Mouse (Mus musculus): ENCODE measurements around the gene Acer3. TPM values are rescaled to one million over a fixed set of nuclear protein-coding genes. Genes with fewer than 3 reads are reported as not detected.
"Not testable (repeated sequence)": the region's sequence is repeated elsewhere in the genome, so short reads cannot be mapped to it uniquely, and the experiment has no call there.

The Acer3 gene
- total and polyA plus RNA-seq, 2 experiments from 2014 or later, result 18.1 to 26.8 TPM

DNA sequence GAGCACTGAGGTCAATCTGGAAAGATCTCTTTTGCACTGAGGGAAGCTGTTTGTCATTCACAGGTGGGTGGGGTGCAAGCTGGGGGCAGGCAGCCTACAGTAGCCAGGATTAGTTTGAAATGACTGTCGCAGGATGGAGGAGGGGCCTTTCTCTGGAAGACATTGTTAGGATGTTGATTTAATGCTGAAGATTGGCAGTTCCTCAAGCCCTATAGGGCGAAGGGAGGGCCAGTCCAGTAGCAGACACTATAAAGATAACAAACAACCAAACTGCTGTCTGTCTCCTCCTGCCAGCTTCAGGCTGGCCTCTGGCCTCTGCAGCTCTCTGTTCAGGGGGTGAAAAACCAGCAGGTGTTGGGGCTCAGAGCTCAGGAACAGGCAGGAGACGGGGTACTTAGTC is 131.3 kb downstream of the Acer3 start:
- Histone ChIP-seq H3K4me2 (ENCODE audit: low read depth, low read length) (no peak overlapping the region), H3K27me3 (ENCODE audit: insufficient read depth, low read length) (peaks cover 9% of the 10 kb centered on the region), H3K4me3 (ENCODE audit: low read length) (no peak overlapping the region), H3K27ac (no peak overlapping the region), H3K4me1 (ENCODE audit: insufficient read depth, low read length) (0 out of 2 replicates have a peak, but pooled peaks cover 3% of the 10 kb centered on the region), H3K9ac (replicated peaks; ENCODE audit: low read length) (no peak overlapping the region), H3K9me3 (ENCODE audit: low read length) (no peaks in the 10 kb centered on the region), H3K36me3 (ENCODE audit: insufficient read depth, low read length) (no peaks in the 10 kb centered on the region)
- WGBS, result 52% methylated on average over 3 of the region's 3 CpGs
- TF ChIP-seq CTCF (IDR thresholded peaks at IDR 0.05; ENCODE audit: low read depth), result no peak
- ATAC-seq (no peak), DNase-seq (ENCODE audit: low spot score) (no peak)

- Histone ChIP-seq H3K4me1 (ENCODE audit: insufficient read depth, low read length) (no peaks in the 10 kb centered on the region), H3K27me3 (ENCODE audit: insufficient read depth, low read length) (peaks cover 9% of the 10 kb centered on the region), H3K27ac (no peak overlapping the region), H3K9ac (replicated peaks; ENCODE audit: low read length) (no peak overlapping the region), H3K4me3 (ENCODE audit: low read length) (no peak overlapping the region), H3K4me2 (ENCODE audit: low read depth, low read length) (no peak overlapping the region), H3K36me3 (ENCODE audit: insufficient read depth, low read length) (no peaks in the 10 kb centered on the region), H3K9me3 (ENCODE audit: low read length) (no peaks in the 10 kb centered on the region)
- TF ChIP-seq CTCF (IDR thresholded peaks at IDR 0.05; ENCODE audit: low read depth), result no peak
- ATAC-seq (no peak), DNase-seq (ENCODE audit: low spot score) (no peak)
- 93% methylated on average over 2 of the region's 2 CpGs for WGBS
Measured at GRCm38 (mm10) chr7:98188680-98189079, 132.3 kb downstream of the Acer3 start.

GRCm38 (mm10) chr7:98188238-98188637 is 132.8 kb downstream of the Acer3 start:
- H3K4me2 ChIP-seq (ENCODE audit: low read depth, low read length), result no peak overlapping the region
- H3K9me3 ChIP-seq (ENCODE audit: low read length), result no peaks in the 10 kb centered on the region
- no peak overlapping the region for H3K27ac ChIP-seq
- peaks cover 9% of the 10 kb centered on the region for H3K27me3 ChIP-seq (ENCODE audit: insufficient read depth, low read length)
- ATAC-seq (no peak), DNase-seq (ENCODE audit: low spot score) (no peak)
- TF ChIP-seq CTCF (IDR thresholded peaks at IDR 0.05; ENCODE audit: low read depth), result no peak
- 88% methylated on average over 2 of the region's 2 CpGs for WGBS
- no peak overlapping the region for H3K4me3 ChIP-seq (ENCODE audit: low read length)
- no peak overlapping the region for H3K9ac ChIP-seq (replicated peaks; ENCODE audit: low read length)
- no peaks in the 10 kb centered on the region for H3K4me1 ChIP-seq (ENCODE audit: insufficient read depth, low read length)
- no peaks in the 10 kb centered on the region for H3K36me3 ChIP-seq (ENCODE audit: insufficient read depth, low read length)

DNA sequence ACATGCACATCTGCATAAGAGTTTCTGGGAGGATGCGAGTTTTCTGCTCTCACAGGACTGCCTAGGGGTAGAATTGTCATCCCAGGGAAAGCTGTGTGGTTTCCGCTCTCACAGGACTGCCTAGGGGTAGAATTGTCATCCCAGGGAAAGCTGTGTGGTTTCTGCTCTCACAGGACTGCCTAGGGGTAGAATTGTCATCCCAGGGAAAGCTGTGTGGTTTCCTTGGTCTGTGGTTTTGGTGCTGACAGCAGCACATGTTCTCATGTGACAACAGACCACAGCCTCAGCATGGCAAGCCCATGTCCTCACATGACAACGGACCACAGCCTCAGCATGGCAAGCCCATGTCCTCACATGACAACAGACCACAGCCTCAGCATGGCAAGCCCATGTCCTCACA is 133.7 kb downstream of the Acer3 start:
- not testable (repeated sequence) for H3K36me3 ChIP-seq (ENCODE audit: insufficient read depth, low read length); H3K4me2 ChIP-seq (ENCODE audit: low read depth, low read length); H3K9me3 ChIP-seq (ENCODE audit: low read length); H3K27me3 ChIP-seq (ENCODE audit: insufficient read depth, low read length); DNase-seq (ENCODE audit: low spot score); ATAC-seq; H3K4me1 ChIP-seq (ENCODE audit: insufficient read depth, low read length); H3K4me3 ChIP-seq (ENCODE audit: low read length); H3K9ac ChIP-seq (replicated peaks; ENCODE audit: low read length)
- 66% methylated on average over 3 of the region's 3 CpGs for WGBS
- H3K27ac ChIP-seq, result peak overlapping the region; percentile 66; the same call in 1 of the 2 replicates

DNA sequence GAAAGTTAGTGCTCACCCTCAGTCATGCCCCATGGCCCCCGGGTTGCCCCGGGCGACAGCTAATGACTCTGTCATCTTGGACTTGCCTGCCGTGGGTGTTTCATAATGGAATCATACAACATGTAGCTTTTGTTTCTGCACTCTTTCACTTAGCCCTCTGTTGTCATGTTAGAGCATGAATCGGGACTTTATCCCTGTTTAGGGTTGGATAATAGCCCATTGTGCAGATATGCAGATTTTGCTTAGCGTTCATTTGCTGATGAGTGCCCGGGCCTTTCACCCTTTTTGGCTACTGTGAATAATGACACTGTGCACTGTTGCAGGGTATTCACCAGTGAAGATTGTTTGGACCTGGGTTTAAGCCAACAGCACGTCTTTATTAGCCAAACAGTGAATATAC is 134.4 kb downstream of the Acer3 start:
- TF ChIP-seq CTCF (IDR thresholded peaks at IDR 0.05; ENCODE audit: low read depth), result no peak
- Histone ChIP-seq H3K9ac (replicated peaks; ENCODE audit: low read length) (no peak overlapping the region), H3K9me3 (ENCODE audit: low read length) (no peaks in the 10 kb centered on the region), H3K36me3 (ENCODE audit: insufficient read depth, low read length) (no peaks in the 10 kb centered on the region), H3K4me2 (ENCODE audit: low read depth, low read length) (no peak overlapping the region), H3K4me3 (ENCODE audit: low read length) (no peak overlapping the region), H3K4me1 (ENCODE audit: insufficient read depth, low read length) (no peaks in the 10 kb centered on the region), H3K27me3 (ENCODE audit: insufficient read depth, low read length) (no peaks in the 10 kb centered on the region), H3K27ac (peak overlapping the region; percentile 66; the same call in 1 of the 2 replicates)
- 19% methylated on average over 8 of the region's 8 CpGs for WGBS
- peak; percentile 62 for DNase-seq (ENCODE audit: low spot score)
- peak; percentile 88 for ATAC-seq

- ATAC-seq (peak; percentile 87), DNase-seq (ENCODE audit: low spot score) (peak; percentile 71)
- TF ChIP-seq CTCF (IDR thresholded peaks at IDR 0.05; ENCODE audit: low read depth), result no peak
- no peaks in the 10 kb centered on the region for H3K9me3 ChIP-seq (ENCODE audit: low read length)
- WGBS, result 24% methylated on average over 6 of the region's 6 CpGs
- H3K36me3 ChIP-seq (ENCODE audit: insufficient read depth, low read length), result no peaks in the 10 kb centered on the region
- H3K27me3 ChIP-seq (ENCODE audit: insufficient read depth, low read length), result no peaks in the 10 kb centered on the region
- H3K9ac ChIP-seq (replicated peaks; ENCODE audit: low read length), result no peak overlapping the region
- 0 out of 2 replicates have a peak overlapping the region, but pooled peaks have one; percentile 18 for H3K4me2 ChIP-seq (ENCODE audit: low read depth, low read length)
- no peak overlapping the region for H3K4me3 ChIP-seq (ENCODE audit: low read length)
- peak overlapping the region; percentile 65 for H3K27ac ChIP-seq
- no peaks in the 10 kb centered on the region for H3K4me1 ChIP-seq (ENCODE audit: insufficient read depth, low read length)
Measured at GRCm38 (mm10) chr7:98185326-98185725, 135.7 kb downstream of the Acer3 start.

DNA sequence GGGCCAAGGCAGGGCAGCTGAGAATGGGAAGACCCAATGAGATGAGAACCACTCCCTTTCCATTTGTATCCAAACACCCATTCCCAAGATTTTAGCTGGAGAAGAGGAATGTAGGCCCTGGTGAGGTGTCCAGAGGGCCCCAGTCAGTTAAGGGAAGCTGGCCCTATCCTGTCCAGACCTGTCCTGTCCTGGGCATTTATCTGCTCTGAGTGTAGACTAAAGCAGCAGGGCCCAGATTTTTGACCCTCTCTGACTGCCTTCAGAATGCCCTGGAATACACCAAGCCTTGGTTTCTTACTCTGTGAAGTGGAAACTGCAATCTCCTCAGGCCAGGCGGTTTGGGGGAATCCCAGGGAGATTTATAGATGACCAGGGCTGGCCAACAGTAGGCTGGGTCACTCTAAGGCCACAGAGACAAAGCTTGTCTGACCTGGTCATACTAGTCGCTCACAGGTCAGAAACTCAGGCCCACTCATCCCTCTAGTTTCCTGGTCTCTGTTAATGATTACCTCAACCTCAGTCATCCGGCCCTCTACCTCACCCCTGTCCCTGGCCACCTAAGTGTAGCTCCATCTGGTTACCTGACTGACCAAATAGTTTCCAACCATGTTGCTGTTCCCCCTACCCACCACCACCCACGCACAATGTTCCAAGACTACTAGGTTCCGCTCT is 142.3 kb downstream of the Acer3 start:
- WGBS, result 94% methylated on average over 5 of the region's 5 CpGs
- Histone ChIP-seq H3K9me3 (ENCODE audit: low read length) (no peaks in the 10 kb centered on the region), H3K27ac (peak overlapping the region; percentile 58; the same call in 1 of the 2 replicates), H3K9ac (replicated peaks; ENCODE audit: low read length) (peak overlapping the region; percentile 79; the same call in 1 of the 2 replicates), H3K4me2 (ENCODE audit: low read depth, low read length) (peak overlapping the region; percentile 87), H3K4me3 (ENCODE audit: low read length) (peak overlapping the region; percentile 88), H3K4me1 (ENCODE audit: insufficient read depth, low read length) (peaks cover 14% of the 10 kb centered on the region), H3K27me3 (ENCODE audit: insufficient read depth, low read length) (no peaks in the 10 kb centered on the region), H3K36me3 (ENCODE audit: insufficient read depth, low read length) (no peaks in the 10 kb centered on the region)
- DNase-seq (ENCODE audit: low spot score) (no peak), ATAC-seq (peak; percentile 28)
- no peak for TF ChIP-seq CTCF (IDR thresholded peaks at IDR 0.05; ENCODE audit: low read depth)

Data from hindbrain, postnatal 0 days (tissue).